Mouse (Mus musculus): ENCODE results near the gene Casz1. TPM values are rescaled to one million over a fixed set of nuclear protein-coding genes. Genes with fewer than 3 reads are reported as not detected.

Gene Casz1
- polyA plus RNA-seq, 1 experiment from 2014 or later, result 1.1 TPM

DNA sequence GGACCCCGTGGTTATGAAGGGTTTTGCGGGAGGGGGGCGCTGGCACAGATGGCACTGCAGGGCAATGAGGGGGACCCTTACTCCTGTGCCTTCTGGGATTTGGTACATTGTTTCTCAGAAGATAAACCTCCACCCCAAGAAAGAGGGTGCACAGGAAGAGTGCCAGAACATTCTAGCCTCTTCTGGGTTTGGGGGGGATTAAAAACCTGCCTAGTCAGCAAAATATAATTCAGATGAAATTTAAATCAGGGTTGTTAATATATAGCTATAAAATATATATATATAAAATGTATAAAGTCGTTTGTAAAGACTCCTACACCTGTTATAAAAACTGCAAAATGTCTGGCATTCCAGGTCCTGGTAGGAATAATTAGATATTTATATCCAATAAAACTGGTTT lies 48.8 kb downstream of the Casz1 start:
- 70% methylated on average over 4 of the region's 4 CpGs for WGBS
- Histone ChIP-seq H3K4me2 (replicated peaks) (no peak overlapping the region), H3K4me1 (peaks cover 35% of the 10 kb centered on the region), H3K4me3 (no peak overlapping the region), H3K36me3 (no peaks in the 10 kb centered on the region), H3K27me3 (peaks cover 2% of the 10 kb centered on the region; the same call in 1 of the 2 replicates), H3K27ac (replicated peaks) (no peak overlapping the region), H3K9me3 (no peaks in the 10 kb centered on the region), H3K9ac (replicated peaks) (no peak overlapping the region)
- ATAC-seq (replicated peaks), result no peak

DNA sequence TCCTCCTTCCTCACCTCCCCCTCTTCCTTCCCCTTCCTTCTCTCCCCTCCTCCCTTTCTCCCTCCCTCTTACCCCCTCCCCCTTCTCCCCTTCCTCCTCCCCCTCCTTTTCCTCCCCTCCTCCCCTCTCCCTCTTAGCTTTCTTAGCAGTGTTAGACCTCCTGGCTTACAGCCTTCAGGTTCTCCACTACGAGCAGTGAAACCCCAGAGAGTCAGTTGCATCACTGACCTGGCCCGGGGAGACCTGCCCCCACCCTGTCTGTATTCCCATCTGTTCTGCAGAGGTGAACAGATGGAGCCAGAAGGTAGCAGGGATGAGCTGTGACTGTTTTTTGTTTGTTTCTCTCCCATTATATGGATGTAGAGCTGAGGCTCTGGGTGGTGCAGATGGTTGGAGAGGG lies 49.9 kb downstream of the Casz1 start:
- 20% methylated on average over 2 of the region's 2 CpGs for WGBS
- Histone ChIP-seq H3K4me2 (replicated peaks) (no peak overlapping the region), H3K4me3 (no peak overlapping the region), H3K9me3 (no peaks in the 10 kb centered on the region), H3K27ac (replicated peaks) (no peak overlapping the region), H3K36me3 (no peaks in the 10 kb centered on the region), H3K4me1 (peaks cover 44% of the 10 kb centered on the region), H3K9ac (replicated peaks) (no peak overlapping the region), H3K27me3 (peaks cover 12% of the 10 kb centered on the region; the same call in 1 of the 2 replicates)
- no peak for ATAC-seq (replicated peaks)

DNA sequence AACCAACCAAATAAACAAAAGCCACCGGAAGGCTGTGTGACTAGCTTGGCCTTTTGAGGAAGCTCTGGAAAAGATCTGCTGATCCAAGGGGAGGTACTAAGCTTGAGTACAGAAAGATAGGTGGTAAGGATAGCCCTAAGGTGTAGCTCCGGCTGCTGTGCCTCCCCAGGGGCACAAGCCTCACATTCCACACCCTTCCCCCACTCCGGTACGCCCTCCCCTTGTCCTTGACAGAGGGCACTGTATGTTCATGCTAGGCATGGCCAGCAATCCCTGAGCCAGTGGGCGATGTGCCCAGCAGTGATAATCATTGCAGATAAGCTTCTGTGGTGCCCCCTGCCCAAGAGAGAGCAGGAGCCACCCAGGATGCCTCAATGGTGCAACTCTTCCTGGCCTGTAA lies 51.3 kb downstream of the Casz1 start:
- H3K36me3 ChIP-seq, result no peaks in the 10 kb centered on the region
- peaks cover 59% of the 10 kb centered on the region for H3K4me1 ChIP-seq
- 83% methylated on average over 5 of the region's 5 CpGs for WGBS
- no peak overlapping the region for H3K4me3 ChIP-seq
- H3K4me2 ChIP-seq (replicated peaks), result no peak overlapping the region
- no peak overlapping the region for H3K9ac ChIP-seq (replicated peaks)
- peaks cover 20% of the 10 kb centered on the region; the same call in 1 of the 2 replicates for H3K27me3 ChIP-seq
- peak overlapping the region; percentile 60 for H3K27ac ChIP-seq (replicated peaks)
- no peaks in the 10 kb centered on the region for H3K9me3 ChIP-seq
- ATAC-seq (replicated peaks), result no peak

DNA sequence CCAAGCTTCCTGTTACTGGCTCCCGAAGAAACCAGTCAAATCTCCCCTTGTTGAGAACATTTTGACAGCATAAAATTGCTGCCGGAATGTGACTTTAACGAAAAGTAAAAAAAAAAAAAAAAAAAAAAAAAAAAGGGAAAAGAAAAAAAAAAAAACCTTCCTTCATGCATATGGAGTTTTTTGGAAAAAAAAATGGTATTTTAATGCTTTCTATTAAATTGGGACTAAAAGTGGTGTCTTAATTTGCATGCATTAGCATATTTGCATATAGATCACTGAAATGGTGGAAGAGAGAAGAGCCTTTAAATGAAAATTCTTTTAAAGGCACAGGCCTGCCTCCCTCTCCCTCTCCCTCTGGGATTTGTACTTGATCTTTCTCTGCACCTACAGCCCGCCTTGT lies 52.0 kb downstream of the Casz1 start:
- Histone ChIP-seq H3K27me3 (peaks cover 20% of the 10 kb centered on the region; the same call in 1 of the 2 replicates), H3K36me3 (no peaks in the 10 kb centered on the region), H3K4me3 (no peak overlapping the region), H3K4me2 (replicated peaks) (no peak overlapping the region), H3K9ac (replicated peaks) (no peak overlapping the region), H3K27ac (replicated peaks) (peak overlapping the region; percentile 60), H3K4me1 (peaks cover 65% of the 10 kb centered on the region), H3K9me3 (no peaks in the 10 kb centered on the region)
- WGBS, result 45% methylated on average over 4 of the region's 4 CpGs
- ATAC-seq (replicated peaks), result no peak

DNA sequence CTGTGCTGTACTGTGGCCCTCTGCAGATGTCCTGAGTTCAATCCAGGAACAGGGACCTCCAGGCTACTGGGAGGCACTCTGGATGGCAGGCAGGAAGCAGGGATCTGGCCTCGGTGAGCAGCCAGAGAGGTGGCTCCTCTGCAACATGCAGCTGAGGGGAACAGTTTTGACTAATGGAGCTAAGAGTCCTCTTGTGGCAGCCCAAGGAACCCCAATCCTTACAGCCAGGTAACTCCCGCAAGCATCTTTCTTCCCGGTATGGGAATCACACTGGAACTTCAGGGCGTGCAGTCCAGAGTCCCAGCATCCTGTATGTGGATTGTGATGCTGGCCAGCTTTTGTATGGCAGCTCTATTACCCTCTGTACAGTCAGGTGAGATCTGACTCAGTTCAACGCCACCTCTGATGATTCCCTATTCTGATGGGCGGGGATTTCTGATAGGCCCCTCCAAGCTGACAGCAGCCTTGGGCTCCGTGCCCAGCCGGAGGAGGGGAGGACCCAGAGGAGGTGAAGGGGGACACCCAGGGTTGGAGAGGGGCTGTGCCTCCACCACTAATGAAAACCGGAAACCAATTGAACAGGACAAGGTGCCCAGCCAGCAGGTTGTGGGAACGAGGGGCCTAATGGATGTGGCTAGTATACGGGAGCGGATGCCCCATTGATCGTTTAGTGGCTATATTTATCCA lies 53.3 kb downstream of the Casz1 start:
- H3K9ac ChIP-seq (replicated peaks), result no peak overlapping the region
- H3K4me3 ChIP-seq, result no peak overlapping the region
- H3K9me3 ChIP-seq, result no peaks in the 10 kb centered on the region
- no peaks in the 10 kb centered on the region for H3K36me3 ChIP-seq
- H3K27ac ChIP-seq (replicated peaks), result no peak overlapping the region
- peaks cover 61% of the 10 kb centered on the region for H3K4me1 ChIP-seq
- 56% methylated on average over 13 of the region's 13 CpGs for WGBS
- H3K27me3 ChIP-seq, result peaks cover 20% of the 10 kb centered on the region; the same call in 1 of the 2 replicates
- no peak for ATAC-seq (replicated peaks)
- no peak overlapping the region for H3K4me2 ChIP-seq (replicated peaks)

DNA sequence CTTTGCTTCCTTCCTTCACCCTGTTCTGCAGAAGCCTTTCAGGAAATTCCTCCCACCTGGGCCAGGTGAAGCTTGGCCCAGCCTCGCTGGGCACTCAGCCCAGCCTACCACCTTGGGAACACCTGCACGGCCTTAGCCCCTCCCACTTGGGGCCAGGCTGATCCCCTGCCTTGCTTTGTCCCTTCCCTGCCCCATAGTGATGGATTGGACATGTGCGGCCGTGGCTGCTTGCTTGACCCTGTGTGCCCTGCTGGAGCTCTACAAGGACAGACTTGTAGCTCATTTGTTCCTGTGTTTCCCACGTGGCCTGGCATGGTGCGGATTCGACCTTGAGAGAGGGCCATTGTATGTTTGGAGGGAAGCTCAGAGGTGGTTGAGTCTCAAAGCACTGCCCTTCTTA lies 54.0 kb downstream of the Casz1 start:
- 74% methylated on average over 7 of the region's 7 CpGs for WGBS
- H3K9me3 ChIP-seq, result no peaks in the 10 kb centered on the region
- H3K4me1 ChIP-seq, result peaks cover 61% of the 10 kb centered on the region
- H3K27ac ChIP-seq (replicated peaks), result no peak overlapping the region
- no peak overlapping the region for H3K9ac ChIP-seq (replicated peaks)
- no peaks in the 10 kb centered on the region for H3K36me3 ChIP-seq
- ATAC-seq (replicated peaks), result no peak
- H3K4me3 ChIP-seq, result no peak overlapping the region
- H3K27me3 ChIP-seq, result peaks cover 23% of the 10 kb centered on the region; the same call in 1 of the 2 replicates
- no peak overlapping the region for H3K4me2 ChIP-seq (replicated peaks)

DNA sequence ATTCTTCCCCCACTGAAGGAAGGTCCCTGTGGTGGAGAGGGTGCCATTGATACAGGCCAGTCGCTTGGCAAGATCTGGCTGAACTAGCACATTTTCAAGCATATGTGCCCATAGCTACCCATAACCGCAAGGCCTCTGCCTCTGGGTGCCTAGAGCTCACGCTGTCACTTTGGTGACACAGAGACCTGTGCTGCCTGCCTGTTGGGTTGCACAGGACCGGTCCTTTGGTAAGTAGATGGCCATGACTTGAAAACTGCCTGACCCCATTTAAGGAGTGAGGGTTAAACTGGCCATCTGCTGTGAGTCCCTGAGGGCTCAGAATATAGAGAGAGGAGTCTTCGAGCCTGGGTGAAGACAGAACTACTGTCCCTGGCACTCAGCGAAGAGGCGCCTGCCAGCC lies 55.2 kb downstream of the Casz1 start:
- Histone ChIP-seq H3K27ac (replicated peaks) (peak overlapping the region; percentile 78), H3K27me3 (peaks cover 26% of the 10 kb centered on the region; the same call in 1 of the 2 replicates), H3K9me3 (no peaks in the 10 kb centered on the region), H3K4me3 (peak overlapping the region; percentile 24), H3K4me1 (peaks cover 59% of the 10 kb centered on the region), H3K9ac (replicated peaks) (no peak overlapping the region), H3K36me3 (no peaks in the 10 kb centered on the region), H3K4me2 (replicated peaks) (peak overlapping the region; percentile 57)
- peak; percentile 12 for ATAC-seq (replicated peaks)
- 35% methylated on average over 7 of the region's 7 CpGs for WGBS

DNA sequence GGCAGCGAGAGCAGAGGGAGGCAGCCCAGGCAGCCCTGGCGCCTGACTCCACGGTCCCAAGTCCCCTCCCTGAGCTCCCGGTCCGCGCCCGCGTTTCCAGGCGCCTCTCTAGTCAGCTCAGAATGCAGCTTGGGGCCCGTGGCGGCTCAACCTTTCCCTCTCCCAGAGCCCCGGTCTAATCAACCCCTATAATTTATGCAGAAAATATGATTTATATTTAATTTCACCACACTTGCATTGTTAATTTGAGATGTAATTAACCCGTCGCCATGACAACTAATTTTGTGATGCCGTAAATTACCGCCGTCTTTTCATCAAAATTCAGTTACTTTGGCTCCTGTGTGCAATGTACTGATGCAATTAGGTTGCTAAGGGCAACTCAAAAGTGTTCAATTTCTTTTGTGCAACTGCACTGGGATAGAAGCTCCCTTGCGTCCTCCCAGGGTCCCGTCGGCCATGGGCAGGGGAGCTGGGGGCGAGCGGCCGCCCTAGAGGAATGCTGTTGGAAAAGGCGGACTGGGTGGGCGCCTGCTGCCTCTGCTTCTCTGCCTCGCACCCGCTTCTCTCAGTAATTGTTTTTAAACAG lies 55.8 kb downstream of the Casz1 start:
- Histone ChIP-seq H3K4me1 (peaks cover 59% of the 10 kb centered on the region), H3K4me3 (peak overlapping the region; percentile 24), H3K9me3 (no peaks in the 10 kb centered on the region), H3K4me2 (replicated peaks) (peak overlapping the region; percentile 57), H3K27ac (replicated peaks) (peak overlapping the region; percentile 78), H3K36me3 (no peaks in the 10 kb centered on the region), H3K27me3 (peaks cover 26% of the 10 kb centered on the region; the same call in 1 of the 2 replicates), H3K9ac (replicated peaks) (peak overlapping the region; percentile 29)
- WGBS, result under 1% methylated on average over 27 of the region's 27 CpGs
- peak; percentile 82 for ATAC-seq (replicated peaks)

DNA sequence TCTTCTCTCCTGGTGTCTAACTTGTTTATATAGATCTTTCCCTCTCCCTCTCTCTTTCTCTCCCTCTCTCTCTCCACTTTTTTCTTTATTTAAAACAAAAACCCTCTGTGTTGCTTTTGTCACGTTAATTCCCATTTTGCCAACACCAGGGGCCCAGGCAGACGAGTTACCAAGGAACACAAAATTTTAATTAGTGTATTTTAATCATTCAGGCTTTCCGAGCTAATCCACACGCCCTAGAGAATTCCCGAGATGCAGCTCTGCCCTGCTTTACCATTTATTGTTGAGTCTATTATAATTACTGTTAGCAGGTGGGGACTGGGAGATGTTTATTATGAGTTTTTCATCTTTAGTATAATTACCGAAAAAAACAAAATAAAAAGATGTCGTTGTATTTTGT lies 56.4 kb downstream of the Casz1 start:
- H3K27me3 ChIP-seq, result peaks cover 29% of the 10 kb centered on the region; the same call in 1 of the 2 replicates

DNA sequence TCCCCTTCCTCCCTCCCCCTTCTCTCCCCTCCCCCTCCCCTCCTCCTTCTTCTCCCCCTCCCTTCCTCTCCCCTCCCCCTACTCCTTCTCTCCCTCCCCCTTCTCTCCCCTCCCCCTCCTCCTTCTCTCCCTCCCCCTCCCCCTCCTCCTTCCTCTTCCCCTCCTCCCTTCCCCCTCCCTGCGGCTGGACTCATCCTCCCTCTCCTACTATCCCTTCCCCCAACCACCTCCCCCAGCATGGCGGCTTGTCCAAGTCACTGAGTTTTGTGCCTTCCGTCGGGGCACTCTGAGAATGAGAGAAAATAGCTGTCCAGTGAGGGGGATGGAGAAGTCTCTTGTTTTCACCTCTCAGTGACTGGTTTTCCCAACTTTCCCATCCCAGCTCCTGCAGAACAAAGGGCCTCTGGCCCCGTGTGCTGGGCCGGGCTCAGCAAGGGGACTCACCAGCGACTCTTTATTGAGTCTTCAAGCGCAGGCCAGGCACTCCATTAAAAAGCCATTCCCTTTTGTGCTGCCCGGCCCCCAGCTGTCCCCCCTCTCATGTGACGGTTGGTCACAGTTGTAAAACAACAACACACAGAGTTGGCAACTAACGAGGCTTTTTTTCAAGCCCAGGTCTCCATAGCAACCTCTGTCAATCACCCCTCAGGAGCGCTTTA lies 62.7 kb downstream of the Casz1 start:
- no peak for ATAC-seq (replicated peaks)

More for the DNA sequence above, 56.4 kb downstream of the Casz1 start:
- Histone ChIP-seq H3K4me1 (peaks cover 56% of the 10 kb centered on the region), H3K4me3 (peak overlapping the region; percentile 24), H3K4me2 (replicated peaks) (peak overlapping the region; percentile 57), H3K27ac (replicated peaks) (peak overlapping the region; percentile 78), H3K9me3 (no peaks in the 10 kb centered on the region), H3K9ac (replicated peaks) (peak overlapping the region; percentile 29), H3K36me3 (no peaks in the 10 kb centered on the region)
- 7% methylated on average over 7 of the region's 7 CpGs for WGBS
- no peak for ATAC-seq (replicated peaks)

DNA sequence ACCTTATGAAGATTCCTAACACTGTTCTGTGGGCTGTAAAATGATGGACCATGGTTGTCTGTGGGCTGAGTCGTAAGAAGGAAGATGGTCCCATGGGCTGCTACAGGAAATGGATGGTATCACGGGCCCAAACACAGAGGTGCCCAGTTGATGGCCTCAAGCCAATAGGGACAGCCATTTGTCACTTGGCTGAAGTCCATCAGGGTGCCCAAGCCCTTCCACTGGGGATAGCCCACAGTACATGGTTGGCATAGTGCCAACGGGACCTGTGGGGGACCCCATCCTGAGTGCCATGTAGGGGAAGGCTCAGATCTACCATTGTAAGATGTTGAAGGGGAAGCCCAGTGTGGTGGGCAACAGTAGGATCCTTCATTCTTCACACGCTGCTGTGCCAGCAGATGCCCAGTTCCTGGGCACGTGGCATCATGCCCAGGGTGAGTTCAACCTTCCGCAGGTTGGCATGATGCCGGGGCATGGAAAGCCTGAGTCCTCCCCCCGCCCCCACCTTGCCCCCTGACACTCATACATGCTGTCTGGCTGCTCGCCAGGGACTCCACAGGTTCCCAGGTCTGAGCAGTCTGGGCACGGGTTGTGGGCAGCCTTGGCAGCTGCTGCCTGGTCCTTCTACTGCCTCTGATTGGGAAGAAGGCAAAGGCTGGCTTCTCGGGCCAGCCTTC lies 63.6 kb downstream of the Casz1 start:
- H3K4me2 ChIP-seq (replicated peaks), result no peak overlapping the region
- H3K27ac ChIP-seq (replicated peaks), result no peak overlapping the region
- ATAC-seq (replicated peaks), result peak; percentile 70
- H3K9ac ChIP-seq (replicated peaks), result no peak overlapping the region
- no peak overlapping the region for H3K4me3 ChIP-seq
- H3K9me3 ChIP-seq, result no peaks in the 10 kb centered on the region
- H3K36me3 ChIP-seq, result no peaks in the 10 kb centered on the region
- H3K4me1 ChIP-seq, result peaks cover 56% of the 10 kb centered on the region
- H3K27me3 ChIP-seq, result peaks cover 22% of the 10 kb centered on the region
- WGBS, result 36% methylated on average over 11 of the region's 11 CpGs

More for the DNA sequence above, 62.7 kb downstream of the Casz1 start:
- Histone ChIP-seq H3K27ac (replicated peaks) (no peak overlapping the region), H3K4me3 (no peak overlapping the region), H3K9me3 (no peaks in the 10 kb centered on the region), H3K4me1 (peaks cover 47% of the 10 kb centered on the region), H3K9ac (replicated peaks) (no peak overlapping the region), H3K4me2 (replicated peaks) (no peak overlapping the region), H3K36me3 (no peaks in the 10 kb centered on the region), H3K27me3 (peaks cover 25% of the 10 kb centered on the region)
- WGBS, result 1% methylated on average over 12 of the region's 12 CpGs

DNA sequence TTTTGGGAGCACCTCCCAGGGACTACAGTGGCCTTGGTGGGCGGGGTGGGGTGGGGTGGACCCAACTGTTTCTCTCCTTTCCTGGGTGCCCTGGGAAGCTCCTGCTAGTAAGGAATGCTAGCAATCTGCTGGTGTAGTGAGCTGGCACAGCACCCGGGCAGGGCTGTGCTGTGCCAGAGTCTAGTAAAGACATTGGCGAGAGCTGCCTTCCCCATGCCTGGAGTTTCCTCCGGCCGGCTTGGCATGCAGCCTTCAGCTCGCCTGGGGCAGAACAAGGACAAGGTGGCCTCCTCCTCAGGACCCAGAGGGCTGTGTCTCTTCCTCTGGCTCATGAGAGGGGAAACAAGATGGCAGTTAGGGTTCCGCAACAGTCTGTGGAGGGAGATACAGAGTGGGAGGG lies 65.3 kb downstream of the Casz1 start:
- Histone ChIP-seq H3K4me3 (no peak overlapping the region), H3K27ac (replicated peaks) (no peak overlapping the region), H3K4me2 (replicated peaks) (no peak overlapping the region), H3K9ac (replicated peaks) (no peak overlapping the region), H3K27me3 (peaks cover 25% of the 10 kb centered on the region), H3K9me3 (no peaks in the 10 kb centered on the region), H3K36me3 (no peaks in the 10 kb centered on the region), H3K4me1 (peaks cover 61% of the 10 kb centered on the region)
- 48% methylated on average over 7 of the region's 7 CpGs for WGBS
- ATAC-seq (replicated peaks), result no peak
